Mouse (Mus musculus): ENCODE data around the gene Myf6.

- 0 out of 2 replicates have a peak, but pooled peaks have one; percentile 1 for TF ChIP-seq CTCF (IDR thresholded peaks at IDR 0.05; ENCODE audit: low read depth)
- TF ChIP-seq EP300 (optimal IDR thresholded peaks at IDR 0.05): no peak
These were observed 710 bp downstream of the Myf6 start for GRCm38 (mm10) chr10:107493580-107494474.
